Mouse (Mus musculus): Measurements from ENCODE around the gene Map3k5. TPM values are rescaled to one million over a fixed set of nuclear protein-coding genes. Genes with fewer than 3 reads are reported as not detected.

Gene Map3k5
- polyA plus RNA-seq, 1 experiment from 2014 or later, result 1.4 TPM

- Histone ChIP-seq H3K27ac (no peak overlapping the region), H3K36me3 (peaks cover 5% of the 10 kb centered on the region; the same call in 1 of the 2 replicates), H3K9ac (no peak overlapping the region), H3K4me2 (no peak overlapping the region), H3K9me3 (no peaks in the 10 kb centered on the region), H3K27me3 (no peaks in the 10 kb centered on the region), H3K4me1 (0 out of 2 replicates have a peak, but pooled peaks cover 7% of the 10 kb centered on the region), H3K4me3 (no peak overlapping the region)
- 55% methylated on average over 8 of the region's 8 CpGs for WGBS
- no peak for ATAC-seq (ENCODE audit: insufficient number of reproducible peaks, low FRiP score, low TSS enrichment, low read depth)
Observed at GRCm38 (mm10) chr10:20104271-20104931, 170.1 kb downstream of the Map3k5 start.

GRCm38 (mm10) chr10:20105575-20105974 is 171.3 kb downstream of the Map3k5 start:
- no peak overlapping the region for H3K9ac ChIP-seq
- H3K9me3 ChIP-seq, result no peaks in the 10 kb centered on the region
- H3K27ac ChIP-seq, result no peak overlapping the region
- 0 out of 2 replicates have a peak, but pooled peaks cover 7% of the 10 kb centered on the region for H3K4me1 ChIP-seq
- no peaks in the 10 kb centered on the region for H3K27me3 ChIP-seq
- no peak overlapping the region for H3K4me2 ChIP-seq
- ATAC-seq (ENCODE audit: insufficient number of reproducible peaks, low FRiP score, low TSS enrichment, low read depth), result no peak
- no peak overlapping the region for H3K4me3 ChIP-seq
- WGBS, result 64% methylated on average over 4 of the region's 4 CpGs
- H3K36me3 ChIP-seq, result no peaks in the 10 kb centered on the region

- Histone ChIP-seq H3K4me2 (no peak overlapping the region), H3K4me1 (peaks cover 7% of the 10 kb centered on the region; the same call in 1 of the 2 replicates), H3K9me3 (no peaks in the 10 kb centered on the region), H3K9ac (no peak overlapping the region), H3K4me3 (no peak overlapping the region), H3K27me3 (no peaks in the 10 kb centered on the region), H3K27ac (no peak overlapping the region), H3K36me3 (no peaks in the 10 kb centered on the region)
- no peak for ATAC-seq (ENCODE audit: insufficient number of reproducible peaks, low FRiP score, low TSS enrichment, low read depth)
- WGBS, result 89% methylated on average over 14 of the region's 14 CpGs
Observed at GRCm38 (mm10) chr10:20107031-20107430, 172.8 kb downstream of the Map3k5 start.

GRCm38 (mm10) chr10:20111508-20111907 is 177.2 kb downstream of the Map3k5 start:
- no peaks in the 10 kb centered on the region for H3K27me3 ChIP-seq
- no peaks in the 10 kb centered on the region for H3K9me3 ChIP-seq
- no peaks in the 10 kb centered on the region for H3K36me3 ChIP-seq
- H3K4me3 ChIP-seq, result no peak overlapping the region
- no peak for ATAC-seq (ENCODE audit: insufficient number of reproducible peaks, low FRiP score, low TSS enrichment, low read depth)
- no peak overlapping the region for H3K9ac ChIP-seq
- H3K4me1 ChIP-seq, result peaks cover 4% of the 10 kb centered on the region
- no peak overlapping the region for H3K27ac ChIP-seq
- no peak overlapping the region for H3K4me2 ChIP-seq
- 92% methylated on average over 5 of the region's 5 CpGs for WGBS

- Histone ChIP-seq H3K9me3 (no peaks in the 10 kb centered on the region), H3K36me3 (no peaks in the 10 kb centered on the region), H3K27me3 (no peaks in the 10 kb centered on the region), H3K4me2 (no peak overlapping the region), H3K4me3 (no peak overlapping the region), H3K27ac (no peak overlapping the region), H3K9ac (no peak overlapping the region), H3K4me1 (peaks cover 4% of the 10 kb centered on the region)
- ATAC-seq (ENCODE audit: insufficient number of reproducible peaks, low FRiP score, low TSS enrichment, low read depth), result no peak
- WGBS, result 62% methylated on average over 18 of the region's 18 CpGs
Observed at GRCm38 (mm10) chr10:20112026-20112973, 178.0 kb downstream of the Map3k5 start.

GRCm38 (mm10) chr10:20119504-20120425 is 185.5 kb downstream of the Map3k5 start:
- no peak overlapping the region for H3K4me2 ChIP-seq
- H3K36me3 ChIP-seq, result no peaks in the 10 kb centered on the region
- H3K4me3 ChIP-seq, result no peak overlapping the region
- H3K9me3 ChIP-seq, result no peaks in the 10 kb centered on the region
- no peaks in the 10 kb centered on the region for H3K27me3 ChIP-seq
- peaks cover 4% of the 10 kb centered on the region; the same call in 1 of the 2 replicates for H3K4me1 ChIP-seq
- no peak for ATAC-seq (ENCODE audit: insufficient number of reproducible peaks, low FRiP score, low TSS enrichment, low read depth)
- no peak overlapping the region for H3K27ac ChIP-seq
- WGBS, result 82% methylated on average over 15 of the region's 15 CpGs
- H3K9ac ChIP-seq, result no peak overlapping the region

- peaks cover 4% of the 10 kb centered on the region; the same call in 1 of the 2 replicates for H3K4me1 ChIP-seq
- no peak overlapping the region for H3K27ac ChIP-seq
- H3K9ac ChIP-seq, result no peak overlapping the region
- 75% methylated on average over 4 of the region's 4 CpGs for WGBS
- no peaks in the 10 kb centered on the region for H3K27me3 ChIP-seq
- no peaks in the 10 kb centered on the region for H3K9me3 ChIP-seq
- no peaks in the 10 kb centered on the region for H3K36me3 ChIP-seq
- ATAC-seq (ENCODE audit: insufficient number of reproducible peaks, low FRiP score, low TSS enrichment, low read depth), result no peak
- H3K4me2 ChIP-seq, result no peak overlapping the region
- H3K4me3 ChIP-seq, result no peak overlapping the region
Observed at GRCm38 (mm10) chr10:20121981-20122380, 187.7 kb downstream of the Map3k5 start.

- Histone ChIP-seq H3K9me3 (no peaks in the 10 kb centered on the region), H3K4me3 (no peak overlapping the region), H3K4me1 (peaks cover 4% of the 10 kb centered on the region; the same call in 1 of the 2 replicates), H3K27me3 (no peaks in the 10 kb centered on the region), H3K27ac (no peak overlapping the region), H3K36me3 (no peaks in the 10 kb centered on the region), H3K4me2 (no peak overlapping the region), H3K9ac (no peak overlapping the region)
- ATAC-seq (ENCODE audit: insufficient number of reproducible peaks, low FRiP score, low TSS enrichment, low read depth), result no peak
- 50% methylated on average over 9 of the region's 9 CpGs for WGBS
Observed at GRCm38 (mm10) chr10:20123401-20123800, 189.1 kb downstream of the Map3k5 start.

GRCm38 (mm10) chr10:20124576-20124975 is 190.3 kb downstream of the Map3k5 start:
- Histone ChIP-seq H3K4me2 (no peak overlapping the region), H3K27me3 (no peaks in the 10 kb centered on the region)
- 89% methylated on average over 12 of the region's 12 CpGs for WGBS

GRCm38 (mm10) chr10:20125226-20125625 is 191.0 kb downstream of the Map3k5 start:
- no peaks in the 10 kb centered on the region for H3K27me3 ChIP-seq
- H3K27ac ChIP-seq, result no peak overlapping the region
- no peaks in the 10 kb centered on the region for H3K36me3 ChIP-seq
- no peak overlapping the region for H3K4me3 ChIP-seq
- H3K9me3 ChIP-seq, result no peaks in the 10 kb centered on the region
- no peak for ATAC-seq (ENCODE audit: insufficient number of reproducible peaks, low FRiP score, low TSS enrichment, low read depth)
- H3K4me2 ChIP-seq, result no peak overlapping the region
- H3K4me1 ChIP-seq, result peaks cover 4% of the 10 kb centered on the region; the same call in 1 of the 2 replicates
- H3K9ac ChIP-seq, result no peak overlapping the region
- 46% methylated on average over 4 of the region's 4 CpGs for WGBS

More at GRCm38 (mm10) chr10:20124576-20124975, 190.3 kb downstream of the Map3k5 start:
- no peak overlapping the region for H3K9ac ChIP-seq
- no peaks in the 10 kb centered on the region for H3K9me3 ChIP-seq
- peaks cover 4% of the 10 kb centered on the region; the same call in 1 of the 2 replicates for H3K4me1 ChIP-seq
- H3K27ac ChIP-seq, result no peak overlapping the region
- ATAC-seq (ENCODE audit: insufficient number of reproducible peaks, low FRiP score, low TSS enrichment, low read depth), result no peak
- no peak overlapping the region for H3K4me3 ChIP-seq
- no peaks in the 10 kb centered on the region for H3K36me3 ChIP-seq

GRCm38 (mm10) chr10:20132933-20133652 is 198.8 kb downstream of the Map3k5 start:
- H3K4me2 ChIP-seq, result no peak overlapping the region
- H3K9me3 ChIP-seq, result no peaks in the 10 kb centered on the region
- ATAC-seq (ENCODE audit: insufficient number of reproducible peaks, low FRiP score, low TSS enrichment, low read depth), result no peak
- no peak overlapping the region for H3K27ac ChIP-seq
- H3K4me1 ChIP-seq, result no peaks in the 10 kb centered on the region
- no peaks in the 10 kb centered on the region for H3K36me3 ChIP-seq
- WGBS, result 63% methylated on average over 12 of the region's 12 CpGs
- H3K9ac ChIP-seq, result no peak overlapping the region
- H3K27me3 ChIP-seq, result no peaks in the 10 kb centered on the region
- no peak overlapping the region for H3K4me3 ChIP-seq

Measured in limb, embryonic 15.5 days (tissue).